Comparison of ENCODE assay signal across 7 mouse cellular contexts in genomic region chr11:84392066-84392465, GRCm38 (mm10).
DNase-seq lines count a peak whose midpoint lies in the region; ATAC-seq and TF ChIP-seq lines count a peak whose summit lies in the region.
"Not testable (repeated sequence)": the region's sequence is repeated elsewhere in the genome, so short reads cannot be mapped to it uniquely, and the experiment has no call there.

No protein-coding gene starts in this region.

- H3K79me2 ChIP-seq in CH12.LX (replicated peaks; ENCODE audit: control insufficient read depth, extremely low read depth, insufficient read depth, poor library complexity, severe bottlenecking) = not testable (repeated sequence)

- WGBS in forebrain, postnatal 0 days = 79% methylated on average over 7 of the region's 7 CpGs
- WGBS in heart, postnatal 0 days = 87% methylated on average over 7 of the region's 7 CpGs
- WGBS in liver, embryonic 14.5 days (ENCODE audit: insufficient replicate concordance) = 82% methylated on average over 7 of the region's 7 CpGs
- WGBS in midbrain, postnatal 0 days = 79% methylated on average over 7 of the region's 7 CpGs

- not testable (repeated sequence) for TF ChIP-seq RAD21 in CH12.LX (IDR thresholded peaks at IDR 0.05; ENCODE audit: low read depth, low read length)

- not testable (repeated sequence) for H3K9ac ChIP-seq in CH12.LX (ENCODE audit: insufficient read depth, low read depth); forebrain, postnatal 0 days; heart, postnatal 0 days (replicated peaks; ENCODE audit: low read depth, low read length); liver, embryonic 14.5 days (replicated peaks); midbrain, postnatal 0 days (replicated peaks; ENCODE audit: low read length, poor library complexity, severe bottlenecking)

- in situ Hi-C loops in CH12.LX (cut with MboI; ENCODE audit: low pct_ligation_motif_present, low pct_unique_long_range_greater_than_20kb, low sequenced_read_pairs) = not testable (repeated sequence)

- peak in 1 of 2 experiments; percentile 42; a peak in 2 of 4 replicates for TF ChIP-seq CTCF in CH12.LX (conservative IDR thresholded peaks at IDR 0.05 in 1 of 2, IDR thresholded peaks at IDR 0.05 in 1 of 2; ENCODE audit: low read depth in 2 of 2, low read length in 2 of 2)
- peak; percentile 37 for TF ChIP-seq CTCF in forebrain, postnatal 0 days (IDR thresholded peaks at IDR 0.05; ENCODE audit: low read depth)
- peak; percentile 21 for TF ChIP-seq CTCF in heart, postnatal 0 days (IDR thresholded peaks at IDR 0.05; ENCODE audit: low read depth)
- peak; percentile 35; the same call in 1 of the 2 replicates for TF ChIP-seq CTCF in liver, embryonic 14.5 days (IDR thresholded peaks at IDR 0.05; ENCODE audit: low read depth)
- peak; percentile 25; the same call in 1 of the 2 replicates for TF ChIP-seq CTCF in midbrain, postnatal 0 days (IDR thresholded peaks at IDR 0.05)

- not testable (repeated sequence) for H3K27me3 ChIP-seq in CH12.LX (replicated peaks); forebrain, postnatal 0 days (ENCODE audit: insufficient read depth, low read length); heart, postnatal 0 days (ENCODE audit: control insufficient read depth, insufficient read depth, low read length); liver, embryonic 14.5 days (ENCODE audit: control insufficient read depth, insufficient read depth, low read length); midbrain, postnatal 0 days (ENCODE audit: insufficient read depth, low read length)

- not testable (repeated sequence) for H3K4me2 ChIP-seq in CH12.LX (ENCODE audit: insufficient read depth, low read depth, poor library complexity, severe bottlenecking); forebrain, postnatal 0 days (ENCODE audit: low read depth); heart, postnatal 0 days (ENCODE audit: low read depth, low read length); liver, embryonic 14.5 days (ENCODE audit: low read depth); midbrain, postnatal 0 days (ENCODE audit: low read depth, low read length, poor library complexity, severe bottlenecking)

- not testable (repeated sequence) for H3K27ac ChIP-seq in CH12.LX (ENCODE audit: insufficient read depth, low read depth); forebrain, postnatal 0 days (ENCODE audit: low read depth, low read length); heart, postnatal 0 days (ENCODE audit: low read depth); liver, embryonic 14.5 days; midbrain, postnatal 0 days (ENCODE audit: low read depth, low read length)

- not testable (repeated sequence) for H3K9me3 ChIP-seq in CH12.LX (replicated peaks; ENCODE audit: low read length); forebrain, postnatal 0 days (ENCODE audit: low read length); heart, postnatal 0 days (replicated peaks; ENCODE audit: control insufficient read depth, low read length); liver, embryonic 14.5 days (ENCODE audit: control insufficient read depth, low read length); midbrain, postnatal 0 days (ENCODE audit: low read length)

- peaks cover 67 to 90% of the 10 kb centered on the region in 2 experiments for H3K36me3 ChIP-seq in CH12.LX (replicated peaks in 1 of 2; ENCODE audit: control insufficient read depth in 1 of 2, insufficient read depth in 1 of 2, low read length in 1 of 2)
- peaks cover 27% of the 10 kb centered on the region for H3K36me3 ChIP-seq in forebrain, postnatal 0 days (ENCODE audit: insufficient read depth)
- peaks cover 14% of the 10 kb centered on the region for H3K36me3 ChIP-seq in heart, postnatal 0 days (replicated peaks; ENCODE audit: control insufficient read depth, insufficient read depth, low read length)
- not testable (repeated sequence) for H3K36me3 ChIP-seq in liver, embryonic 14.5 days (replicated peaks; ENCODE audit: control insufficient read depth, insufficient read depth, low read depth)
- H3K36me3 ChIP-seq in midbrain, postnatal 0 days (ENCODE audit: insufficient read depth, low read length) = peaks cover 28% of the 10 kb centered on the region

- not testable (repeated sequence) for H3K4me3 ChIP-seq in CH12.LX (replicated peaks in 1 of 3; ENCODE audit: low read depth in 2 of 3, low read length in 2 of 3, poor library complexity in 1 of 3); forebrain, postnatal 0 days (ENCODE audit: low read depth, low read length); heart, postnatal 0 days (ENCODE audit: low read depth, low read length); liver, embryonic 14.5 days (ENCODE audit: insufficient read depth in 1 of 2, low read depth in 2 of 2, low read length in 2 of 2); midbrain, postnatal 0 days (ENCODE audit: low read depth, low read length)

- not testable (repeated sequence) for H3K4me1 ChIP-seq in CH12.LX (ENCODE audit: control insufficient read depth in 1 of 2, insufficient read depth in 2 of 2); forebrain, postnatal 0 days (ENCODE audit: insufficient read depth); heart, postnatal 0 days (ENCODE audit: control insufficient read depth, insufficient read depth); liver, embryonic 14.5 days (replicated peaks; ENCODE audit: control insufficient read depth in 2 of 2, insufficient read depth in 2 of 2, low read length in 1 of 2); midbrain, postnatal 0 days (ENCODE audit: insufficient read depth, low read length)

- ATAC-seq in forebrain, postnatal 0 days; heart, postnatal 0 days (ENCODE audit: insufficient read depth, low read depth); liver, embryonic 14.5 days (ENCODE audit: insufficient read depth); midbrain, postnatal 0 days (ENCODE audit: low FRiP score): not testable (repeated sequence)

- dilution Hi-C loops in CH12.LX (cut with MboI; ENCODE audit: extremely low pct_ligation_motif_present, extremely low pct_unique_long_range_greater_than_20kb, low sequenced_read_pairs) = not testable (repeated sequence)

- not testable (repeated sequence) for TF ChIP-seq EP300 in CH12.LX (IDR thresholded peaks at IDR 0.05; ENCODE audit: low read length); heart, postnatal 0 days (IDR thresholded peaks at IDR 0.05; ENCODE audit: low read depth); liver, embryonic 14.5 days (IDR thresholded peaks at IDR 0.05; ENCODE audit: low read depth)

- not testable (repeated sequence) for DNase-seq in CH12.LX (ENCODE audit: extremely low read depth); forebrain, postnatal 0 days; heart, postnatal 0 days (ENCODE audit: low spot score); liver, embryonic 14.5 days (ENCODE audit: low read depth in 3 of 3, low spot score in 3 of 3); midbrain, postnatal 0 days (ENCODE audit: low spot score)
- DNase-seq in NIH3T3 (ENCODE audit: low read depth) = peak; percentile 31
- DNase-seq in kidney, adult 9 months = peak; percentile 9

- not testable (repeated sequence) for TF ChIP-seq POLR2A in CH12.LX (IDR thresholded peaks at IDR 0.05; ENCODE audit: low read depth, low read length)

TF ChIP-seq in CH12.LX, 34 proteins besides CTCF, POLR2A, EP300 and RAD21:
- TF ChIP-seq SMC3 (IDR thresholded peaks at IDR 0.05; ENCODE audit: low read depth, low read length) = peak; percentile 19; the same call in 1 of the 2 replicates
